Mouse (Mus musculus): ENCODE measurements around the gene Antxr1.

Antxr1 gene

GRCm38 (mm10) chr6:87250701-87251100 is 84.9 kb downstream of the Antxr1 start:
- no peak for DNase-seq (ENCODE audit: extremely low spot score, low spot score)

- no peak for DNase-seq (ENCODE audit: extremely low spot score, low spot score)
Measured at GRCm38 (mm10) chr6:87248226-87248834, 87.3 kb downstream of the Antxr1 start.

- no peak for DNase-seq (ENCODE audit: extremely low spot score, low spot score)
Measured at GRCm38 (mm10) chr6:87244117-87245100, 91.2 kb downstream of the Antxr1 start.

- DNase-seq (ENCODE audit: extremely low spot score, low spot score), result no peak
Measured at GRCm38 (mm10) chr6:87237260-87237659, 98.4 kb downstream of the Antxr1 start.

- DNase-seq (ENCODE audit: extremely low spot score, low spot score), result no peak
Measured at GRCm38 (mm10) chr6:87236061-87236460, 99.6 kb downstream of the Antxr1 start.

GRCm38 (mm10) chr6:87233111-87233510 is 102.5 kb downstream of the Antxr1 start:
- no peak for DNase-seq (ENCODE audit: extremely low spot score, low spot score)

- DNase-seq (ENCODE audit: extremely low spot score, low spot score), result no peak
Measured at GRCm38 (mm10) chr6:87230041-87230440, 105.6 kb downstream of the Antxr1 start.

GRCm38 (mm10) chr6:87227940-87228339 is 107.7 kb downstream of the Antxr1 start:
- no peak for DNase-seq (ENCODE audit: extremely low spot score, low spot score)

- no peak for DNase-seq (ENCODE audit: extremely low spot score, low spot score)
Measured at GRCm38 (mm10) chr6:87226315-87226714, 109.3 kb downstream of the Antxr1 start.

GRCm38 (mm10) chr6:87225286-87225685 is 110.3 kb downstream of the Antxr1 start:
- no peak for DNase-seq (ENCODE audit: extremely low spot score, low spot score)

GRCm38 (mm10) chr6:87222854-87223631 is 112.6 kb downstream of the Antxr1 start:
- DNase-seq (ENCODE audit: extremely low spot score, low spot score), result no peak

GRCm38 (mm10) chr6:87219061-87219992 is 116.3 kb downstream of the Antxr1 start:
- DNase-seq (ENCODE audit: extremely low spot score, low spot score), result no peak

- DNase-seq (ENCODE audit: extremely low spot score, low spot score), result no peak
Measured at GRCm38 (mm10) chr6:87216114-87216591, 119.5 kb downstream of the Antxr1 start.

GRCm38 (mm10) chr6:87213262-87213661 is 122.4 kb downstream of the Antxr1 start:
- no peak for DNase-seq (ENCODE audit: extremely low spot score, low spot score)

GRCm38 (mm10) chr6:87211551-87211950 is 124.1 kb downstream of the Antxr1 start:
- no peak for DNase-seq (ENCODE audit: extremely low spot score, low spot score)

- no peak for DNase-seq (ENCODE audit: extremely low spot score, low spot score)
Measured at GRCm38 (mm10) chr6:87207373-87207982, 128.1 kb downstream of the Antxr1 start.

- no peak for DNase-seq (ENCODE audit: extremely low spot score, low spot score)
Measured at GRCm38 (mm10) chr6:87206790-87207189, 128.8 kb downstream of the Antxr1 start.

GRCm38 (mm10) chr6:87203467-87203866 is 132.2 kb downstream of the Antxr1 start:
- DNase-seq (ENCODE audit: extremely low spot score, low spot score), result no peak

GRCm38 (mm10) chr6:87203065-87203464 is 132.6 kb downstream of the Antxr1 start:
- DNase-seq (ENCODE audit: extremely low spot score, low spot score), result no peak

GRCm38 (mm10) chr6:87202048-87202605 is 133.5 kb downstream of the Antxr1 start:
- no peak for DNase-seq (ENCODE audit: extremely low spot score, low spot score)

Measured in neural tube, embryonic 10.5 days (tissue).